8 mouse cellular contexts compared by ENCODE assay signal in genomic region chr19:11092131-11092530, GRCm38 (mm10). TPM values are rescaled to one million over a fixed set of nuclear protein-coding genes. Genes with fewer than 3 reads are reported as not detected.
A peak's percentile ranks its signal among the peaks of the same experiment; 100 is the strongest.
DNase-seq lines count a peak whose midpoint lies in the region; ATAC-seq lines count a peak whose summit lies in the region.
"Not testable (repeated sequence)": the region's sequence is repeated elsewhere in the genome, so short reads cannot be mapped to it uniquely, and the experiment has no call there.

No protein-coding gene starts in this region.

- not testable (repeated sequence) for ATAC-seq in embryonic facial prominence, embryonic 11.5 days (replicated peaks; ENCODE audit: insufficient number of reproducible peaks, low FRiP score, low TSS enrichment, low read depth); limb, embryonic 15.5 days (ENCODE audit: insufficient number of reproducible peaks, low FRiP score, low TSS enrichment, low read depth)

- H3K4me2 ChIP-seq in embryonic facial prominence, embryonic 11.5 days (ENCODE audit: low read depth, low read length), result peak overlapping the region; percentile 34
- H3K4me2 ChIP-seq in limb, embryonic 15.5 days, result peak overlapping the region; percentile 51

- H3K27ac ChIP-seq in embryonic facial prominence, embryonic 11.5 days (replicated peaks; ENCODE audit: low read depth, low read length); heart, embryonic 10.5 days; limb, embryonic 15.5 days; midbrain, embryonic 10.5 days (replicated peaks): not testable (repeated sequence)

- H3K9me3 ChIP-seq in embryonic facial prominence, embryonic 11.5 days (replicated peaks; ENCODE audit: control insufficient read depth, low read length); heart, embryonic 10.5 days; limb, embryonic 15.5 days; midbrain, embryonic 10.5 days (replicated peaks): not testable (repeated sequence)

- peak; percentile 13 for DNase-seq in Muller cell, postnatal 12 days (ENCODE audit: inconsistent ontology term)
- DNase-seq in embryonic facial prominence, embryonic 11.5 days (ENCODE audit: low spot score), result peak; percentile 6
- DNase-seq in heart, embryonic 10.5 days (ENCODE audit: low spot score), result not testable (repeated sequence)
- peak; percentile 56 for DNase-seq in induced T-regulatory cell, adult 2 months (ENCODE audit: low read depth)
- peak; percentile 15 for DNase-seq in midbrain, embryonic 10.5 days (ENCODE audit: low spot score)
- peak; percentile 11 for DNase-seq in ovary, postnatal 36 days (ENCODE audit: low spot score)
- peak; percentile 13 for DNase-seq in thymus, postnatal 14 days

- not testable (repeated sequence) for H3K36me3 ChIP-seq in embryonic facial prominence, embryonic 11.5 days (replicated peaks; ENCODE audit: control insufficient read depth, insufficient read depth, low read depth, low read length); heart, embryonic 10.5 days; limb, embryonic 15.5 days; midbrain, embryonic 10.5 days

- H3K4me3 ChIP-seq in embryonic facial prominence, embryonic 11.5 days (ENCODE audit: low read depth, low read length), result peak overlapping the region; percentile 23; the same call in 1 of the 2 replicates
- peak overlapping the region; percentile 47 for H3K4me3 ChIP-seq in heart, embryonic 10.5 days
- peak overlapping the region; percentile 34 for H3K4me3 ChIP-seq in limb, embryonic 15.5 days
- peak overlapping the region; percentile 47 for H3K4me3 ChIP-seq in midbrain, embryonic 10.5 days

- H3K9ac ChIP-seq in embryonic facial prominence, embryonic 11.5 days (replicated peaks; ENCODE audit: low read length); limb, embryonic 15.5 days: not testable (repeated sequence)

- 4% methylated on average over 50 of the region's 50 CpGs for WGBS in embryonic facial prominence, embryonic 11.5 days
- WGBS in heart, embryonic 10.5 days, result 4% methylated on average over 50 of the region's 50 CpGs
- WGBS in limb, embryonic 15.5 days, result 1% methylated on average over 50 of the region's 50 CpGs
- 6% methylated on average over 50 of the region's 50 CpGs for WGBS in midbrain, embryonic 10.5 days

- H3K27me3 ChIP-seq in embryonic facial prominence, embryonic 11.5 days (ENCODE audit: control insufficient read depth, insufficient read depth, low read length); limb, embryonic 15.5 days: not testable (repeated sequence)
- H3K27me3 ChIP-seq in heart, embryonic 10.5 days (ENCODE audit: insufficient read depth, poor library complexity, severe bottlenecking), result peaks cover 16% of the 10 kb centered on the region
- peaks cover 35% of the 10 kb centered on the region for H3K27me3 ChIP-seq in midbrain, embryonic 10.5 days (ENCODE audit: low read depth, poor library complexity, severe bottlenecking)

- H3K4me1 ChIP-seq in embryonic facial prominence, embryonic 11.5 days (ENCODE audit: control insufficient read depth, insufficient read depth, low read length); heart, embryonic 10.5 days; limb, embryonic 15.5 days; midbrain, embryonic 10.5 days: not testable (repeated sequence)

RNA-seq across cellular contexts. Expression of gene Ms4a8a, which starts 11.2 kb away (rescaled TPM):
- polyA plus RNA-seq in embryonic facial prominence, embryonic 11.5 days (2014; fragmentation: Nextera tagmentation; extraction: Ambion mirVana), result not detected in 2 replicates
- polyA plus RNA-seq in heart, embryonic 10.5 days (2016; fragmentation: Nextera tagmentation; extraction: Ambion mirVana), result not detected in 2 replicates
- polyA plus RNA-seq in limb, embryonic 15.5 days (2015; fragmentation: Nextera tagmentation; extraction: Ambion mirVana), result not detected in 2 replicates
- polyA plus RNA-seq in midbrain, embryonic 10.5 days (2016; fragmentation: Nextera tagmentation; extraction: Ambion mirVana), result not detected in 2 replicates

RNA-seq across cellular contexts. Expression of gene 1700017D01Rik, which starts 38.5 kb away (rescaled TPM):
- not detected in 2 replicates for polyA plus RNA-seq in embryonic facial prominence, embryonic 11.5 days (2014; fragmentation: Nextera tagmentation; extraction: Ambion mirVana)
- polyA plus RNA-seq in heart, embryonic 10.5 days (2016; fragmentation: Nextera tagmentation; extraction: Ambion mirVana), result not detected in 2 replicates
- not detected in 2 replicates for polyA plus RNA-seq in limb, embryonic 15.5 days (2015; fragmentation: Nextera tagmentation; extraction: Ambion mirVana)
- not detected in 2 replicates for polyA plus RNA-seq in midbrain, embryonic 10.5 days (2016; fragmentation: Nextera tagmentation; extraction: Ambion mirVana)
